Mouse (Mus musculus): ENCODE measurements around the gene Emx2. TPM values are rescaled to one million over a fixed set of nuclear protein-coding genes. Genes with fewer than 3 reads are reported as not detected.
A peak's percentile ranks its signal among the peaks of the same experiment; 100 is the strongest.

The Emx2 gene
- polyA plus RNA-seq, 1 experiment from 2014 or later = not detected

DNA sequence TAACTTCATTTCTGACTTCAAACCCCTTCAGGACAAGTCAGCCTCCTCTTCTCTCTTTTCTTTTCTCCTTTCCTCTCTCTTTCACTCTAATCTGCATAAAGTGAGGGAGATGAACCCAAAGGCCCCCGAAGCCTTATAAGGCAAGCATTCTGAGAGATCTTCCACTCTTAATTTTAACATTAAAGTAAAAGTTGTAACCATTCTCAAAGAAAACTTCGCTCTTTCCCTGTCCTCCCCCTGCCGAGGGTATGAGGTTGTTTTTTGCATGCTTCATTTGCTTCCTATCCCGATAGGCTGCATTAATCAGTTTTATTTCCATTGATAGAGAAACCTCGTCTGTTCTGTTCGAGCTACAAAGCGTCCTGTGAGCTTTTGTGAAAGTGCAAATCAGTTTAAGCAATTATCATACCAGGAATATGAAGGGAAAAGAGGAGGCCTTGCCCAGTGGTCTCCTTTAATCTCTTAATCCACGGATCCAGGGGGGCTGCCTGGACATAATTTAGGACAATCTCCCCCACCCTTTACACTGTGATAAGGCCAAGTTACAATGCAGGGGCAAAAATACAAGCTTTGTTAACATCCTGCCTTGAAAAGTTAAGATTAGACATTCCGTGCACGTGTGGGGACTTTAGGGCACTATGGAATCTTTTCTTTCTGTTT is 7.7 kb downstream of the Emx2 start:
- H3K27me3 ChIP-seq (replicated peaks; ENCODE audit: control insufficient read depth, insufficient read depth, low read length) = peaks cover 100% of the 10 kb centered on the region
- no peaks in the 10 kb centered on the region for H3K9me3 ChIP-seq (ENCODE audit: control insufficient read depth, low read length)
- no peak for ATAC-seq (replicated peaks; ENCODE audit: low FRiP score, low TSS enrichment, low read depth)
- no peak overlapping the region for H3K4me2 ChIP-seq (ENCODE audit: low read length)
- H3K4me3 ChIP-seq (ENCODE audit: low read depth, low read length) = no peak overlapping the region
- WGBS = 3% methylated on average over 10 of the region's 10 CpGs
- no peak for DNase-seq (ENCODE audit: low spot score)
- H3K27ac ChIP-seq (ENCODE audit: low read depth) = no peak overlapping the region
- H3K4me1 ChIP-seq (replicated peaks; ENCODE audit: control insufficient read depth, insufficient read depth, low read length) = 0 out of 2 replicates have a peak, but pooled peaks cover 3% of the 10 kb centered on the region
- no peaks in the 10 kb centered on the region for H3K36me3 ChIP-seq (ENCODE audit: control insufficient read depth, insufficient read depth, low read length)
- H3K9ac ChIP-seq (ENCODE audit: low read length) = no peak overlapping the region

DNA sequence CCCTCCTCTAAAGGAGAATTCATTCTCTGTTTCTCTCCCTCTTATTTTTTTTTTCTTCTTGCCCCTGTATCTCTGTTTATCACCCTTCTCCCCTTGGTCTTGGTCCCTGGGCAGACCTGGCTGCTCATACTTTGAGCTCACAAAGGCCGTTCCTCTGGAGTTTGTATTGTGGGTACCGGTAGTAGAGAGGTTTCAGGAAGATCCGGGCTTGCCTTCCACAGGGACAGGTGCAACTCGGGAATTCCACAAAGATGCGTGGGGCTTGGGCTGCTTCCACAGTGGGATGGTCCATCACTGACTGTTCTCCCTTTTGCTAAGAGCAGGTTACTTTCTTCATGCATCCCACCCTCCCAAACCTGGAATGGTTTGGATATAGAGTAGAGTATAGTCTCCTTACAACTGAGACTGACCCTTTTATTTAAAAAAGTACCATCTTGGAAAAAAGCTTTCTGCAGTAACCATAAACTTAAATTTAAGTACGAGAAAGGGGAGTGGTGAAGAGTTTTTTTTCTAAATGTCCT is 8.3 kb downstream of the Emx2 start:
- WGBS = 3% methylated on average over 6 of the region's 6 CpGs
- no peak overlapping the region for H3K9ac ChIP-seq (ENCODE audit: low read length)
- DNase-seq (ENCODE audit: low spot score) (no peak), ATAC-seq (replicated peaks; ENCODE audit: low FRiP score, low TSS enrichment, low read depth) (no peak)
- H3K4me2 ChIP-seq (ENCODE audit: low read length) = no peak overlapping the region
- H3K36me3 ChIP-seq (ENCODE audit: control insufficient read depth, insufficient read depth, low read length) = no peaks in the 10 kb centered on the region
- H3K4me1 ChIP-seq (replicated peaks; ENCODE audit: control insufficient read depth, insufficient read depth, low read length) = 0 out of 2 replicates have a peak, but pooled peaks cover 3% of the 10 kb centered on the region
- no peak overlapping the region for H3K4me3 ChIP-seq (ENCODE audit: low read depth, low read length)
- no peak overlapping the region for H3K27ac ChIP-seq (ENCODE audit: low read depth)
- H3K9me3 ChIP-seq (ENCODE audit: control insufficient read depth, low read length) = no peaks in the 10 kb centered on the region
- peaks cover 100% of the 10 kb centered on the region for H3K27me3 ChIP-seq (replicated peaks; ENCODE audit: control insufficient read depth, insufficient read depth, low read length)

DNA sequence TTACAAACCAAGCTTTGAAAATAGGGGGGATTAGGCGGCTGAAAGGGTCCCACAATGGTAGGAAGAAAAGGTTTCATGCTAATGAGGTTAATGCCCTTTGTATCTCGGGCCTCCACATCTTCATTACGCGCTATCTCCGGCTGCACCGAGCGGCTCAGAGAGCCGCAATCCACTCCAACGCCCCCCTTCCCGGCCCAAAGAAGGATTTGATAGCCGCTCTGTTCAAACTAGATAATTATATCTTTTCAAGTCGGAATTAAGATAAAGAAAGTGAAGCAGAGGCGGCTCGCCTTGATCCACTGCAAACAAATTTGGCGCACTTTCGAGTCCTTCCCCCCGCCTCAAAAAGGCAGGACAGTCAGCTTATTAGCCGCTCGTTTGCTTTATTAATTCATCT is 8.8 kb downstream of the Emx2 start:
- H3K4me3 ChIP-seq (ENCODE audit: low read depth, low read length) = no peak overlapping the region
- ATAC-seq (replicated peaks; ENCODE audit: low FRiP score, low TSS enrichment, low read depth) (no peak), DNase-seq (ENCODE audit: low spot score) (no peak)
- H3K9me3 ChIP-seq (ENCODE audit: control insufficient read depth, low read length) = no peaks in the 10 kb centered on the region
- H3K4me1 ChIP-seq (replicated peaks; ENCODE audit: control insufficient read depth, insufficient read depth, low read length) = 0 out of 2 replicates have a peak, but pooled peaks cover 3% of the 10 kb centered on the region
- H3K4me2 ChIP-seq (ENCODE audit: low read length) = no peak overlapping the region
- 3% methylated on average over 19 of the region's 19 CpGs for WGBS
- H3K27ac ChIP-seq (ENCODE audit: low read depth) = no peak overlapping the region
- no peak overlapping the region for H3K9ac ChIP-seq (ENCODE audit: low read length)
- no peaks in the 10 kb centered on the region for H3K36me3 ChIP-seq (ENCODE audit: control insufficient read depth, insufficient read depth, low read length)
- peaks cover 100% of the 10 kb centered on the region for H3K27me3 ChIP-seq (replicated peaks; ENCODE audit: control insufficient read depth, insufficient read depth, low read length)

DNA sequence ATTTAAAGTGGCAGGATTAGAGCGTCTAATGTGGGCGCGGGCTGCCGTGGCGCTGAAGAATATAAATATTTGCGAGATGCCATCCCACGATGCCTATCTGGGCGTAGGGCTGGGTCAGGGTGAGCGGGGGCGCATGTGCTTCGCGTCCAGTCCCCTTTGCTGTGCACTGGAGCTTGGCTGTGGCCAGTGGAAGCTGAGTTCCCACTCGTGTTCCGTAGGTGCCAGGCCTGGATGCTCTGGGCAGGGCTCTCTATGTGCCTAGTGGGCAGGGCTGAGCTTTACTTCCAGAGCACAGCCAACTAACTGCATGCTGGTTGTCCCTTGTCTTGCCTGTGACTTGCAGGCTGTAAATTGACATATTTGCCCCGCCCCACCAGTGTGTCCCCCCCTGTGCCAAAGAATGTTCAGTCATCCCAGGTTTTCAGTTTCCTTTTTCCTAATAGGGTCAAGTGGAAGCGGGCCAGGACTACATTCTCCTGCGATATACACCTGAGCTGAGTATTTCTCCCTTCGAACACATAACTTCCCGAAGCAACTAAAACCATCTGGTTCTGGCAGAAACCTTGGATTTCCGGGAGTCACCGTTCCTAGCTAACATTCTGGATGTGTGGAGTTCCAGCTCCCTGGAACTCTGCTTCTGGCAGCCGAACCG is 9.4 kb downstream of the Emx2 start:
- H3K9ac ChIP-seq (ENCODE audit: low read length) = no peak overlapping the region
- no peak for ATAC-seq (replicated peaks; ENCODE audit: low FRiP score, low TSS enrichment, low read depth)
- under 1% methylated on average over 23 of the region's 23 CpGs for WGBS
- H3K4me3 ChIP-seq (ENCODE audit: low read depth, low read length) = no peak overlapping the region
- H3K27ac ChIP-seq (ENCODE audit: low read depth) = no peak overlapping the region
- H3K4me2 ChIP-seq (ENCODE audit: low read length) = no peak overlapping the region
- peaks cover 100% of the 10 kb centered on the region for H3K27me3 ChIP-seq (replicated peaks; ENCODE audit: control insufficient read depth, insufficient read depth, low read length)
- H3K4me1 ChIP-seq (replicated peaks; ENCODE audit: control insufficient read depth, insufficient read depth, low read length) = 0 out of 2 replicates have a peak, but pooled peaks cover 3% of the 10 kb centered on the region
- H3K9me3 ChIP-seq (ENCODE audit: control insufficient read depth, low read length) = no peaks in the 10 kb centered on the region
- no peak for DNase-seq (ENCODE audit: low spot score)
- no peaks in the 10 kb centered on the region for H3K36me3 ChIP-seq (ENCODE audit: control insufficient read depth, insufficient read depth, low read length)

DNA sequence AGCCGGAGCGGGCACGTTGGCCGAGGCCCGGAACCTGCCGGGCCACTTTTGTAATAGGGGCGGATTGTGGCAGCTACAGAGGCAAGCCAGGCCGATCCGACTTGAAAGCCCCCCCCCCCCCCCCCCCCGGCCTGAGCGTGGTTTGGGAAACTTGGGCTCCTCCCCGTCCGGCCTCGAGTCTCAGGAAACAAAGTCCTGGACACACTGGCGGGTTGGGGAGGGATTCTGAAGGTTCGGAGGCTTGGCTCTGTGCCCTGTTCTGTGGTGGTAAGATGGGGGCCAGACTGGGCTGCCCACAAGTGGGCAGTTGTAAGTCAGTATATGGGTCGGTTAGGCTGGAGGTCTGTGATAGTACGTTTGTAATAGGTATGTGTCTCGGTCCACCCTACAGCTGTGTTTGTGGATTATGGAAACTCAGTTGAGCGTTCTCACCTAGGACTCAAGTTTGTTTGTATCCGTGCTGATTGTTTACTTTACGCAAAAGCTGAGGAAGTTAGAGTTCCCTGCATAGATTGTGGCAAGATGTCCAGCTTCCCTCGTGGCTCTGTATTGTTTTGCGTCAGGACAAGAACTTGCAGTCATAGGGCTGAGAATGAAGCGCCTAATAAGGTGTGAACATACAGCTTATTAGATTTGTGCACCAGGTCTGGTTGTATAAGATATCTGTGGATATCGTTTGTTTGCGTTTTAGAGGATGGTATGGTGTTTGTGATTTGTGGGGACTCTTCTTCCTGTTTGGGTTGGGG is 10.1 kb downstream of the Emx2 start:
- Histone ChIP-seq H3K4me2 (ENCODE audit: low read length) (no peak overlapping the region), H3K27me3 (replicated peaks; ENCODE audit: control insufficient read depth, insufficient read depth, low read length) (peaks cover 100% of the 10 kb centered on the region), H3K27ac (ENCODE audit: low read depth) (no peak overlapping the region), H3K9ac (ENCODE audit: low read length) (no peak overlapping the region), H3K36me3 (ENCODE audit: control insufficient read depth, insufficient read depth, low read length) (no peaks in the 10 kb centered on the region), H3K4me1 (replicated peaks; ENCODE audit: control insufficient read depth, insufficient read depth, low read length) (0 out of 2 replicates have a peak, but pooled peaks cover 3% of the 10 kb centered on the region), H3K9me3 (ENCODE audit: control insufficient read depth, low read length) (no peaks in the 10 kb centered on the region), H3K4me3 (ENCODE audit: low read depth, low read length) (no peak overlapping the region)
- no peak for DNase-seq (ENCODE audit: low spot score)
- WGBS = 2% methylated on average over 26 of the region's 27 CpGs
- ATAC-seq (replicated peaks; ENCODE audit: low FRiP score, low TSS enrichment, low read depth) = no peak

DNA sequence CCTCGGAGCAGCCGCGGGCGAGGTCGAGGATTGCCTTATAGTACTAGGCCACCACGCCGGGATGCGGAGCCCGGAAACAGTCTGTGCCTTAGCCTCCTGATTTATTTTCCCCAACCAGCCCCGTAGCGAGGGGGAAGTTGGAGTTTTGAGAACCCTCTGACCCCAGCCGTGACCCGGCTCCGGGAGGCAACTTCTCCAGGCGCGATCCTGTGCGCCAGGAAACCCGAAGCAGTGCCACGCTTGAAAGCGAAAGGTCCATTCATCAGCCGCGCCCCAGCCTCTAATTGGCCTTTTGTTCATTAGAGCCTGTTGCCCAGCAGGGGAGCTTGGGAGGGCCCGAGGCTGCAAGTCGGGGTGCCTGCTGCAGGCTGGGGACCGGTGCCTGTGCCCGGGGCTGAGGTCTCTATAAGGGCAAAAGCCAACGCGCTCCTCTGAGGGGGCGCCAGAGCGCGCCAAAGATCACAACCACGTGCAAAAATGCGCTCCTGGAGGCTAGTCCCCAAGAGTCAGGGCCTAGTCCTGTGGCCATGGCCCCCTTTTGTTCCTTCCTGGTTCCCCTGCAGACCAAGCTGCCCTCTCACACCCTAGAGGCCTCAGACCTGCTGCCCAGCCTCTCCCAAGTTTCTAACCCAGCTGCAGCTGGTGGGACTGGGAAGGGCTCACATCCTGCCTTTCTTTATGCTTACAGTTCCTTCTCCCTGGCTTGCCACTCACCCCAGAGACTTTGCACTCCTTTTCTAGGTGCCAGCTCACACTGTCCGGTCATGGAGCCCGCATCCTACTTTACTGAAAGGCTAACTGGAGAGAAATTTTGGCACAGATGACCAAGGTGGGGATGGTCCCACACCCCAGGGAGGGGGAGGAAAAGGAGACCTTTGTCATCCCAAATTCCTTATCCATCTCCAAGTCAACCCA is 11.1 kb downstream of the Emx2 start:
- H3K27me3 ChIP-seq (replicated peaks; ENCODE audit: control insufficient read depth, insufficient read depth, low read length) = peaks cover 96% of the 10 kb centered on the region
- DNase-seq (ENCODE audit: low spot score) = peak; percentile 76
- no peaks in the 10 kb centered on the region for H3K36me3 ChIP-seq (ENCODE audit: control insufficient read depth, insufficient read depth, low read length)
- H3K4me2 ChIP-seq (ENCODE audit: low read length) = peak overlapping the region; percentile 44
- H3K9me3 ChIP-seq (ENCODE audit: control insufficient read depth, low read length) = no peaks in the 10 kb centered on the region
- no peak for ATAC-seq (replicated peaks; ENCODE audit: low FRiP score, low TSS enrichment, low read depth)
- 0 out of 2 replicates have a peak, but pooled peaks cover 3% of the 10 kb centered on the region for H3K4me1 ChIP-seq (replicated peaks; ENCODE audit: control insufficient read depth, insufficient read depth, low read length)
- peak overlapping the region; percentile 20 for H3K4me3 ChIP-seq (ENCODE audit: low read depth, low read length)
- no peak overlapping the region for H3K27ac ChIP-seq (ENCODE audit: low read depth)
- H3K9ac ChIP-seq (ENCODE audit: low read length) = no peak overlapping the region
- WGBS = 1% methylated on average over 35 of the region's 35 CpGs

DNA sequence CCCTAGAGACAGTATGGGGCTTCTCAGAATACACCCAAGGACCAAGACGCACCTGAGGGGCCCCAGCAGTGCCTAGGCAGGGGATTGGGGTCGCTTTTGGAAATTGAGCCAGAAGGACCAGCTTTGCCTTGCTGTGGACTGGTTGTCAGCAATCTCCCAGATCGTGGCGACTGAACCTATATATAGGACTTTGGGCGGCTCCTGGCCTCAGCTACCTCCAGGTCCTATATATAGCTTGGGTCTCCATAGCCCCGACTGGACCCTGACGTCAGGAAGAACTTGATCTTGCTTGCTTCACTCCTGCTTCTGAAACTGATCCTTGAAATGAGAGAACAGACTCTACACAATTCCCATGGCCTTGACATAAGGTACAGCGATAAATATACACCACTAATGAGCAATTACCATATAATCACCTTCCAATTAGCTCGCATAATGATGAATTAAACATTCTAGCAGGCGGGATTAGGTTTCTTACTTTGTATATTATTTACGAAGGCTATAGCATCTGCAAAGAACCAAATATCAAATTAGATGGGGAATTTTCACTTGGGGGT is 12.0 kb downstream of the Emx2 start:
- ATAC-seq (replicated peaks; ENCODE audit: low FRiP score, low TSS enrichment, low read depth) (no peak), DNase-seq (ENCODE audit: low spot score) (no peak)
- H3K9ac ChIP-seq (ENCODE audit: low read length) = no peak overlapping the region
- H3K4me2 ChIP-seq (ENCODE audit: low read length) = no peak overlapping the region
- H3K27me3 ChIP-seq (replicated peaks; ENCODE audit: control insufficient read depth, insufficient read depth, low read length) = peaks cover 88% of the 10 kb centered on the region
- H3K4me1 ChIP-seq (replicated peaks; ENCODE audit: control insufficient read depth, insufficient read depth, low read length) = 0 out of 2 replicates have a peak, but pooled peaks cover 3% of the 10 kb centered on the region
- no peak overlapping the region for H3K27ac ChIP-seq (ENCODE audit: low read depth)
- H3K4me3 ChIP-seq (ENCODE audit: low read depth, low read length) = no peak overlapping the region
- H3K36me3 ChIP-seq (ENCODE audit: control insufficient read depth, insufficient read depth, low read length) = no peaks in the 10 kb centered on the region
- 14% methylated on average over 11 of the region's 11 CpGs for WGBS
- H3K9me3 ChIP-seq (ENCODE audit: control insufficient read depth, low read length) = no peaks in the 10 kb centered on the region
